Mouse (Mus musculus) thymus, adult 2 months (tissue): Measurements from ENCODE around the gene Prpf39.

Experiments used
- CTCF ChIP-seq: fragments of 200-500 bp; IDR thresholded peaks from 2 replicates; pipeline ENCODE4 v1.5.1; 2012; ENCODE audit warnings: mild to moderate bottlenecking, control low read depth, low read length, moderate library complexity, borderline replicate concordance; ENCODE audit not compliant: control insufficient read depth, poor library complexity, insufficient read depth; ENCODE audit errors: extremely low read depth
- POLR2A ChIP-seq: fragments of 200-500 bp; IDR thresholded peaks from 2 replicates; pipeline ENCODE4 v1.6.1; 2012; ENCODE audit warnings: mild to moderate bottlenecking, low read length, control low read depth, moderate library complexity; ENCODE audit not compliant: control insufficient read depth, poor library complexity, insufficient read depth; ENCODE audit errors: extremely low read depth

- TF ChIP-seq CTCF (no peak), POLR2A (no peak)
These were observed 12.7 kb downstream of the Prpf39 start for GRCm38 (mm10) chr12:65048799-65049198.
